Comparison of ENCODE assay signal across 8 mouse cellular contexts in the genomic region with DNA sequence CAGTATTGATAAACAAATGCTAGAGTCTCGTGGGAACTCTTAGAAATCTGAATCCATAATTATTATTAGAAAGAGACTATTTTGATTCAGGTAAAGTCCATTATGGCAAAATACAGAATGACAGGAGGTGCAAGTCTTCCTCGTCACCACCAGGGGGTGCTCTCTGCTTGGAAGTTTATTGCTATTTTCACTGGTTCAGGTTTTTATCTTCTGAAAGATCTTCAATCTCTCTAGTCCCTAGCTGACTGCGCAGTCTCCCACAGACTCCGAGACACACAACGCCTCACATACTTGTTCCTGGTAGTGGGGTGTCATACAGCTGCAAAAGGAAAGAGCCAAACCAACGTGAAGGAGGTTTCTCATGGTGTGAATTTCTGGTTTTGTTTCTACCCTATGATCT. TPM values are rescaled to one million over a fixed set of nuclear protein-coding genes. Genes with fewer than 3 reads are reported as not detected.
DNase-seq lines count a peak whose midpoint lies in the region; ATAC-seq and TF ChIP-seq lines count a peak whose summit lies in the region.

No protein-coding gene starts in this region.

- H3K36me3 ChIP-seq in neural tube, embryonic 11.5 days (ENCODE audit: control insufficient read depth, insufficient read depth, low read length): no peaks in the 10 kb centered on the region
- H3K36me3 ChIP-seq in lung, embryonic 14.5 days (ENCODE audit: insufficient read depth): peaks cover 8% of the 10 kb centered on the region; the same call in 1 of the 2 replicates

- WGBS in neural tube, embryonic 11.5 days: 31% methylated on average over 6 of the region's 6 CpGs
- WGBS in lung, embryonic 14.5 days: 16% methylated on average over 6 of the region's 6 CpGs

- DNase-seq in neural tube, embryonic 11.5 days (ENCODE audit: low spot score): peak; percentile 48
- DNase-seq in neural tube, embryonic 10.5 days (ENCODE audit: extremely low spot score, low spot score): no peak
- DNase-seq in hindlimb bud, embryonic 11.5 days (ENCODE audit: extremely low spot score, low read depth, low spot score): peak; percentile 5
- peak; percentile 79 for DNase-seq in lung, embryonic 14.5 days
- peak; percentile 21 for DNase-seq in ovary, postnatal 14 days (ENCODE audit: low spot score)
- no peak for DNase-seq in urinary bladder, adult 2 months (ENCODE audit: low spot score)

- H3K4me3 ChIP-seq in neural tube, embryonic 11.5 days (ENCODE audit: low read depth, low read length): no peak overlapping the region
- no peak overlapping the region for H3K4me3 ChIP-seq in lung, embryonic 14.5 days (ENCODE audit: low read depth, low read length)

- H3K4me2 ChIP-seq in neural tube, embryonic 11.5 days (ENCODE audit: low read depth): no peak overlapping the region
- H3K4me2 ChIP-seq in lung, embryonic 14.5 days: no peak overlapping the region

- H3K9ac ChIP-seq in neural tube, embryonic 11.5 days (ENCODE audit: low read length): no peak overlapping the region
- no peak overlapping the region for H3K9ac ChIP-seq in lung, embryonic 14.5 days

- peak; percentile 91 for TF ChIP-seq CTCF in lung, embryonic 14.5 days (IDR thresholded peaks at IDR 0.05; ENCODE audit: low read depth)

- no peaks in the 10 kb centered on the region for H3K9me3 ChIP-seq in neural tube, embryonic 11.5 days (ENCODE audit: control insufficient read depth, low read length)
- H3K9me3 ChIP-seq in lung, embryonic 14.5 days (ENCODE audit: low read depth, low read length): no peaks in the 10 kb centered on the region

- H3K27ac ChIP-seq in neural tube, embryonic 11.5 days (ENCODE audit: low read depth, low read length): no peak overlapping the region
- no peak overlapping the region for H3K27ac ChIP-seq in lung, embryonic 14.5 days (ENCODE audit: low read depth)

- H3K4me1 ChIP-seq in neural tube, embryonic 11.5 days (ENCODE audit: control insufficient read depth, insufficient read depth, low read length): no peaks in the 10 kb centered on the region
- H3K4me1 ChIP-seq in lung, embryonic 14.5 days (ENCODE audit: insufficient read depth): no peaks in the 10 kb centered on the region

- no peaks in the 10 kb centered on the region for H3K27me3 ChIP-seq in neural tube, embryonic 11.5 days (ENCODE audit: control insufficient read depth, insufficient read depth, low read length)
- H3K27me3 ChIP-seq in lung, embryonic 14.5 days (ENCODE audit: insufficient read depth, low read length): no peaks in the 10 kb centered on the region

- no peak for ATAC-seq in neural tube, embryonic 11.5 days (ENCODE audit: insufficient read depth, low FRiP score, low TSS enrichment)
- peak; percentile 88 for ATAC-seq in activated CD4-positive, CD25-positive, alpha-beta regulatory T cell, adult 4 months
- peak; percentile 90 for ATAC-seq in common myeloid progenitor, adult 5-6 weeks (replicated peaks; ENCODE audit: low read depth, poor library complexity, severe bottlenecking)
- peak; percentile 74 for ATAC-seq in lung, embryonic 14.5 days (ENCODE audit: insufficient read depth)

RNA-seq across cellular contexts. Expression of a gene that starts 30.6 kb away (rescaled TPM):
- 22.5 and 24.7 TPM in 2 replicates for polyA plus RNA-seq in neural tube, embryonic 11.5 days (2014; fragmentation: Nextera tagmentation; extraction: Ambion mirVana)
- 10 to 100 TPM; 32.5 to 39.1 TPM for polyA plus RNA-seq in activated CD4-positive, CD25-positive, alpha-beta regulatory T cell, adult 4 months (2017; shearing (Covaris generic))
- total RNA-seq in common myeloid progenitor, adult 5-6 weeks (2017): 63.8 and 81.6 TPM in 2 replicates
- 19.2 and 19.7 TPM in 2 replicates for polyA plus RNA-seq in lung, embryonic 14.5 days (2014; fragmentation: Nextera tagmentation; extraction: Ambion mirVana)
- 13.5 and 17.5 TPM in 2 replicates for polyA plus RNA-seq in urinary bladder, adult 2 months (2012; rRNA removed)

RNA-seq across cellular contexts. Expression of a gene that starts 34.9 kb away (rescaled TPM):
- 9.3 and 9.7 TPM in 2 replicates for polyA plus RNA-seq in neural tube, embryonic 11.5 days (2014; fragmentation: Nextera tagmentation; extraction: Ambion mirVana)
- 1 to 10 TPM; 1.9 to 2.2 TPM for polyA plus RNA-seq in activated CD4-positive, CD25-positive, alpha-beta regulatory T cell, adult 4 months (2017; shearing (Covaris generic))
- 1.6 and 7.9 TPM in 2 replicates for total RNA-seq in common myeloid progenitor, adult 5-6 weeks (2017)
- polyA plus RNA-seq in lung, embryonic 14.5 days (2014; fragmentation: Nextera tagmentation; extraction: Ambion mirVana): 7.8 and 9.4 TPM in 2 replicates
- 1.6 and 2.0 TPM in 2 replicates for polyA plus RNA-seq in urinary bladder, adult 2 months (2012; rRNA removed)

RNA-seq across cellular contexts. Expression of a gene that starts 52.7 kb away (rescaled TPM):
- polyA plus RNA-seq in neural tube, embryonic 11.5 days (2014; fragmentation: Nextera tagmentation; extraction: Ambion mirVana): 8.4 and 8.5 TPM in 2 replicates
- not detected for polyA plus RNA-seq in activated CD4-positive, CD25-positive, alpha-beta regulatory T cell, adult 4 months (2017; shearing (Covaris generic))
- total RNA-seq in common myeloid progenitor, adult 5-6 weeks (2017): not detected in 2 replicates
- polyA plus RNA-seq in lung, embryonic 14.5 days (2014; fragmentation: Nextera tagmentation; extraction: Ambion mirVana): 8.2 and 9.3 TPM in 2 replicates
- 0.17 and 0.21 TPM in 2 replicates for polyA plus RNA-seq in urinary bladder, adult 2 months (2012; rRNA removed)

Comparison
In these comparisons a context has a peak if more than half of its experiments do, and no peak if none do; other contexts are left out.
1. DNase-seq: peak in neural tube, embryonic 11.5 days (single experiment), hindlimb bud, embryonic 11.5 days (single experiment), lung, embryonic 14.5 days (single experiment) and ovary, postnatal 14 days (single experiment); none in neural tube, embryonic 10.5 days (single experiment) and urinary bladder, adult 2 months (single experiment).